Mouse (Mus musculus) heart, adult 18-20 months (tissue): Measurements from ENCODE around the gene Acox1. TPM values are rescaled to one million over a fixed set of nuclear protein-coding genes. Genes with fewer than 3 reads are reported as not detected.
A peak's percentile ranks its signal among the peaks of the same experiment; 100 is the strongest.

Experiments used
- DNase-seq, 2 experiments: peaks; one replicate each; pipeline ENCODE4 v3.0.0; 2021 to 2022; ENCODE audit warnings: mixed read lengths in 1 of 2
- total RNA-seq, 2 experiments: library from RNA; stranded (reverse); gene quantifications; 2 replicates each; pipeline ENCODE4 v1.2.3; 2021

Gene Acox1
- total RNA-seq, 2 experiments from 2014 or later: 171 to 200 TPM

GRCm38 (mm10) chr11:116130488-116131205, 68.2 kb downstream of the Acox1 start, which contains the start of gene Trim65:
Trim65 (minus strand) TSS chr11:116131128.
- DNase-seq: peak; percentile 93 to 95

- DNase-seq: peak in 1 of 2 experiments; percentile 48
Measured at GRCm38 (mm10) chr11:116129993-116130487, 68.8 kb downstream of the Acox1 start.

GRCm38 (mm10) chr11:116129091-116129790, 69.6 kb downstream of the Acox1 start:
- DNase-seq: peak in 1 of 2 experiments; percentile 24

GRCm38 (mm10) chr11:116127986-116128385, 70.9 kb downstream of the Acox1 start:
- peak in 1 of 2 experiments; percentile 36 for DNase-seq

- peak; percentile 82 to 83 for DNase-seq
Measured at GRCm38 (mm10) chr11:116127156-116127980, 71.5 kb downstream of the Acox1 start, which contains the start of gene Trim47. Trim47 (minus strand) TSS chr11:116127210.

GRCm38 (mm10) chr11:116126261-116126660, 72.6 kb downstream of the Acox1 start:
- no peak for DNase-seq

Other genes with a start within 250 kb of the Acox1 start
- gene Itgb4, start 224.3 kb downstream of the Acox1 start, total RNA-seq: 1 to 10 TPM; 1.9 to 3.7 TPM
- gene Galk1, start 186.3 kb downstream of the Acox1 start, total RNA-seq: 10 to 100 TPM; 14.1 to 15.0 TPM
- gene H3f3b, start 171.1 kb downstream of the Acox1 start, total RNA-seq: 100 to 1,000 TPM in 1 of 2 experiments, 10 to 100 TPM in 1; 98.0 to 107 TPM
- gene Unk, start 168.7 kb downstream of the Acox1 start, total RNA-seq: 1 to 10 TPM; 5.2 to 7.8 TPM
- gene Unc13d, start 121.1 kb downstream of the Acox1 start, total RNA-seq: 1 to 10 TPM in 1 of 2 experiments, under 1 TPM in 1; 0.42 to 2.0 TPM
- gene Wbp2, start 112.0 kb downstream of the Acox1 start, total RNA-seq: 100 to 1,000 TPM in 1 of 2 experiments, 10 to 100 TPM in 1; 93.3 to 109 TPM
- gene Trim47, start 71.8 kb downstream of the Acox1 start, total RNA-seq: 10 to 100 TPM; 24.7 to 27.6 TPM
- 10 to 100 TPM in 1 of 2 experiments, 1 to 10 TPM in 1; 9.6 to 10.5 TPM for gene Trim65, start 67.9 kb downstream of the Acox1 start, total RNA-seq
- gene Mrpl38, start 60.2 kb downstream of the Acox1 start, total RNA-seq: 10 to 100 TPM; 56.8 to 66.1 TPM
- gene Fbf1, start 30.9 kb downstream of the Acox1 start, total RNA-seq: 10 to 100 TPM; 13.5 to 18.1 TPM
- 10 to 100 TPM; 14.1 to 17.4 TPM for gene Ten1, start 190 bp downstream of the Acox1 start, total RNA-seq
- gene Evpl, start 39.0 kb upstream of the Acox1 start, total RNA-seq: under 1 TPM; 0.15 to 0.46 TPM
- gene Srp68, start 75.2 kb upstream of the Acox1 start, total RNA-seq: 10 to 100 TPM; 59.0 to 67.2 TPM
- not detected for gene Galr2, start 81.9 kb upstream of the Acox1 start, total RNA-seq
- 10 to 100 TPM; 50.2 to 55.4 TPM for gene Exoc7, start 108.2 kb upstream of the Acox1 start, total RNA-seq
- 1 to 10 TPM in 1 of 2 experiments, not detected in 1; 2.2 TPM for gene Foxj1, start 136.4 kb upstream of the Acox1 start, total RNA-seq
- gene Rnf157, start 214.0 kb upstream of the Acox1 start, total RNA-seq: 1 to 10 TPM; 5.8 to 7.2 TPM
- gene Ubald2, start 235.0 kb upstream of the Acox1 start, total RNA-seq: 10 to 100 TPM; 32.0 to 33.3 TPM